Comparison of ENCODE assay signal across 27 mouse cellular contexts in genomic region chr6:137716802-137717201, GRCm38 (mm10). TPM values are rescaled to one million over a fixed set of nuclear protein-coding genes. Genes with fewer than 3 reads are reported as not detected.
DNase-seq lines count a peak whose midpoint lies in the region; ATAC-seq and TF ChIP-seq lines count a peak whose summit lies in the region.
"Had no signal": no experiment of that assay in that cellular context is flagged by ENCODE, and none has a peak within 500 bp of the region (broad histone marks: within the 10 kb centered on the region; RNA-seq: fewer than 3 reads in every experiment).

No protein-coding gene starts in this region.

- no peaks in the 10 kb centered on the region for H3K4me1 ChIP-seq in embryonic facial prominence, embryonic 11.5 days (ENCODE audit: control insufficient read depth, insufficient read depth, low read length)
- H3K4me1 ChIP-seq in embryonic facial prominence, embryonic 10.5 days = peaks cover 4% of the 10 kb centered on the region; the same call in 1 of the 2 replicates
- H3K4me1 ChIP-seq in liver, embryonic 12.5 days = peaks cover 24% of the 10 kb centered on the region
- H3K4me1 ChIP-seq in liver, embryonic 16.5 days (ENCODE audit: control insufficient read depth, low read depth, low read length) = no peaks in the 10 kb centered on the region
- no peaks in the 10 kb centered on the region for H3K4me1 ChIP-seq in stomach, postnatal 0 days (replicated peaks; ENCODE audit: control insufficient read depth, insufficient read depth)
- H3K4me1 ChIP-seq: embryonic facial prominence, embryonic 13.5 days; limb, embryonic 13.5 days; lung, embryonic 15.5 days had no signal

- H3K4me3 ChIP-seq in embryonic facial prominence, embryonic 11.5 days (ENCODE audit: low read depth, low read length) = no peak overlapping the region
- H3K4me3 ChIP-seq in embryonic facial prominence, embryonic 10.5 days = no peak overlapping the region
- H3K4me3 ChIP-seq in liver, embryonic 12.5 days = no peak overlapping the region
- no peak overlapping the region for H3K4me3 ChIP-seq in liver, embryonic 16.5 days (ENCODE audit: low read depth, low read length)
- H3K4me3 ChIP-seq in stomach, postnatal 0 days (ENCODE audit: low read depth, low read length) = no peak overlapping the region
- H3K4me3 ChIP-seq: embryonic facial prominence, embryonic 13.5 days; erythroblast, embryonic 14.5 days; forebrain, embryonic 13.5 days; gastrocnemius, adult 2 months; heart, embryonic 10.5 days; limb, embryonic 13.5 days; lung, embryonic 15.5 days had no signal

- H3K27ac ChIP-seq in embryonic facial prominence, embryonic 11.5 days (replicated peaks; ENCODE audit: low read depth, low read length) = no peak overlapping the region
- H3K27ac ChIP-seq in embryonic facial prominence, embryonic 10.5 days (replicated peaks) = no peak overlapping the region
- no peak overlapping the region for H3K27ac ChIP-seq in liver, embryonic 12.5 days
- no peak overlapping the region for H3K27ac ChIP-seq in liver, embryonic 16.5 days (ENCODE audit: low read length)
- no peak overlapping the region for H3K27ac ChIP-seq in stomach, postnatal 0 days (replicated peaks)
- H3K27ac ChIP-seq: embryonic facial prominence, embryonic 13.5 days; forebrain, embryonic 13.5 days; gastrocnemius, adult 2 months; heart, embryonic 10.5 days; limb, embryonic 13.5 days; lung, embryonic 15.5 days; macrophage had no signal

- H3K9me3 ChIP-seq in embryonic facial prominence, embryonic 11.5 days (replicated peaks; ENCODE audit: control insufficient read depth, low read length) = no peaks in the 10 kb centered on the region
- H3K9me3 ChIP-seq in embryonic facial prominence, embryonic 10.5 days = no peaks in the 10 kb centered on the region
- no peaks in the 10 kb centered on the region for H3K9me3 ChIP-seq in liver, embryonic 12.5 days (replicated peaks)
- no peaks in the 10 kb centered on the region for H3K9me3 ChIP-seq in liver, embryonic 16.5 days (replicated peaks; ENCODE audit: control insufficient read depth, low read length)
- H3K9me3 ChIP-seq in stomach, postnatal 0 days (ENCODE audit: control insufficient read depth, low read length) = no peaks in the 10 kb centered on the region
- H3K9me3 ChIP-seq: embryonic facial prominence, embryonic 13.5 days; forebrain, embryonic 13.5 days; heart, embryonic 10.5 days; limb, embryonic 13.5 days; lung, embryonic 15.5 days had no signal

- no peak overlapping the region for H3K9ac ChIP-seq in embryonic facial prominence, embryonic 11.5 days (replicated peaks; ENCODE audit: low read length)
- no peak overlapping the region for H3K9ac ChIP-seq in liver, embryonic 12.5 days
- H3K9ac ChIP-seq in liver, embryonic 16.5 days (ENCODE audit: low read depth, low read length) = no peak overlapping the region
- no peak overlapping the region for H3K9ac ChIP-seq in stomach, postnatal 0 days (ENCODE audit: low read length)
- H3K9ac ChIP-seq: embryonic facial prominence, embryonic 13.5 days; forebrain, embryonic 13.5 days; limb, embryonic 13.5 days; lung, embryonic 15.5 days had no signal

- no peak for TF ChIP-seq CTCF in stomach, postnatal 0 days (IDR thresholded peaks at IDR 0.05; ENCODE audit: low read depth)

- 64% methylated on average over 5 of the region's 5 CpGs for WGBS in embryonic facial prominence, embryonic 11.5 days
- 63% methylated on average over 5 of the region's 5 CpGs for WGBS in embryonic facial prominence, embryonic 10.5 days
- 25% methylated on average over 5 of the region's 5 CpGs for WGBS in liver, embryonic 12.5 days (ENCODE audit: insufficient replicate concordance)
- 36% methylated on average over 5 of the region's 5 CpGs for WGBS in liver, embryonic 16.5 days (ENCODE audit: insufficient replicate concordance)
- 29% methylated on average over 5 of the region's 5 CpGs for WGBS in stomach, postnatal 0 days

- DNase-seq in embryonic facial prominence, embryonic 11.5 days (ENCODE audit: low spot score) = no peak
- no peak for DNase-seq in embryonic facial prominence, embryonic 10.5 days (ENCODE audit: low spot score)
- DNase-seq in liver = no peak
- DNase-seq in stomach, postnatal 0 days (ENCODE audit: low spot score) = no peak
- no peak for DNase-seq in gastrocnemius, postnatal 10 days
- DNase-seq: adrenal gland, adult 8-10 months; cerebellum, adult 11-12 months; cerebellum, postnatal 10 days; gastrocnemius, adult 2 months; kidney, adult 8-10 months; kidney, postnatal 10 days; right cerebral cortex, postnatal 14 days; spleen, adult 18-20 months; thymus, adult 18-20 months; thymus, postnatal 36 days had no signal

- ATAC-seq in embryonic facial prominence, embryonic 11.5 days (replicated peaks; ENCODE audit: insufficient number of reproducible peaks, low FRiP score, low TSS enrichment, low read depth) = 0 out of 2 replicates have a peak, but pooled peaks have one; percentile 39
- ATAC-seq in liver, embryonic 12.5 days = peak; percentile 35; the same call in 1 of the 2 replicates
- ATAC-seq in liver, embryonic 16.5 days (ENCODE audit: low read depth) = 0 out of 2 replicates have a peak, but pooled peaks have one; percentile 19
- 0 out of 2 replicates have a peak, but pooled peaks have one; percentile 15 for ATAC-seq in stomach, postnatal 0 days (ENCODE audit: low FRiP score, low TSS enrichment)
- ATAC-seq: activated CD4-positive, CD25-positive, alpha-beta regulatory T cell, adult 4 months; forebrain, embryonic 13.5 days; hindbrain, embryonic 16.5 days had no signal

- H3K36me3 ChIP-seq in embryonic facial prominence, embryonic 11.5 days (replicated peaks; ENCODE audit: control insufficient read depth, insufficient read depth, low read depth, low read length) = no peaks in the 10 kb centered on the region
- no peaks in the 10 kb centered on the region for H3K36me3 ChIP-seq in embryonic facial prominence, embryonic 10.5 days (replicated peaks)
- H3K36me3 ChIP-seq in liver, embryonic 12.5 days = no peaks in the 10 kb centered on the region
- H3K36me3 ChIP-seq in liver, embryonic 16.5 days (ENCODE audit: control insufficient read depth, insufficient read depth) = no peaks in the 10 kb centered on the region
- H3K36me3 ChIP-seq in stomach, postnatal 0 days (ENCODE audit: control insufficient read depth, insufficient read depth, low read length) = no peaks in the 10 kb centered on the region
- H3K36me3 ChIP-seq: embryonic facial prominence, embryonic 13.5 days; heart, embryonic 10.5 days; limb, embryonic 13.5 days; lung, embryonic 15.5 days had no signal

- no peak for TF ChIP-seq EP300 in stomach, postnatal 0 days (optimal IDR thresholded peaks at IDR 0.05)

- no peaks in the 10 kb centered on the region for H3K27me3 ChIP-seq in embryonic facial prominence, embryonic 11.5 days (ENCODE audit: control insufficient read depth, insufficient read depth, low read length)
- H3K27me3 ChIP-seq in embryonic facial prominence, embryonic 10.5 days (replicated peaks; ENCODE audit: low read depth, poor library complexity, severe bottlenecking) = no peaks in the 10 kb centered on the region
- no peaks in the 10 kb centered on the region; the same call in 1 of the 2 replicates for H3K27me3 ChIP-seq in liver, embryonic 12.5 days (replicated peaks)
- no peaks in the 10 kb centered on the region for H3K27me3 ChIP-seq in liver, embryonic 16.5 days (ENCODE audit: control insufficient read depth, insufficient read depth, low read depth, low read length)
- no peaks in the 10 kb centered on the region for H3K27me3 ChIP-seq in stomach, postnatal 0 days (ENCODE audit: control insufficient read depth, insufficient read depth, low read length)
- H3K27me3 ChIP-seq: embryonic facial prominence, embryonic 13.5 days; limb, embryonic 13.5 days; lung, embryonic 15.5 days had no signal

- H3K4me2 ChIP-seq in embryonic facial prominence, embryonic 11.5 days (ENCODE audit: low read depth, low read length) = no peak overlapping the region
- H3K4me2 ChIP-seq in liver, embryonic 12.5 days = no peak overlapping the region
- no peak overlapping the region for H3K4me2 ChIP-seq in liver, embryonic 16.5 days (ENCODE audit: low read depth, low read length)
- H3K4me2 ChIP-seq in stomach, postnatal 0 days (replicated peaks; ENCODE audit: low read depth) = no peak overlapping the region
- H3K4me2 ChIP-seq: embryonic facial prominence, embryonic 13.5 days; forebrain, embryonic 13.5 days; limb, embryonic 13.5 days; lung, embryonic 15.5 days; midbrain, embryonic 11.5 days had no signal

RNA-seq across cellular contexts. Expression of gene Strap, which starts 18.1 kb away (rescaled TPM):
- polyA plus RNA-seq in embryonic facial prominence, embryonic 11.5 days (2014; fragmentation: Nextera tagmentation; extraction: Ambion mirVana) = 280 and 283 TPM in 2 replicates
- polyA plus RNA-seq in embryonic facial prominence, embryonic 10.5 days (2016; fragmentation: Nextera tagmentation; extraction: Ambion mirVana) = 221 and 223 TPM in 2 replicates
- 130 and 131 TPM in 2 replicates for polyA plus RNA-seq in liver, embryonic 12.5 days (2016; fragmentation: Nextera tagmentation; extraction: Ambion mirVana)
- 58.8 and 63.8 TPM in 2 replicates for polyA plus RNA-seq in liver, embryonic 16.5 days (2015; fragmentation: Nextera tagmentation; extraction: Ambion mirVana)
- 74.9 and 77.7 TPM in 2 replicates for polyA plus RNA-seq in stomach, postnatal 0 days (2015; fragmentation: Nextera tagmentation; extraction: Ambion mirVana)
- total RNA-seq in gastrocnemius, postnatal 10 days (2021) = 10 to 100 TPM; 91.5 to 92.5 TPM

RNA-seq across cellular contexts. Expression of gene Dera, which starts 37.5 kb away (rescaled TPM):
- 64.7 and 74.5 TPM in 2 replicates for polyA plus RNA-seq in embryonic facial prominence, embryonic 11.5 days (2014; fragmentation: Nextera tagmentation; extraction: Ambion mirVana)
- 72.3 and 80.2 TPM in 2 replicates for polyA plus RNA-seq in embryonic facial prominence, embryonic 10.5 days (2016; fragmentation: Nextera tagmentation; extraction: Ambion mirVana)
- polyA plus RNA-seq in liver, embryonic 12.5 days (2016; fragmentation: Nextera tagmentation; extraction: Ambion mirVana) = 60.1 and 63.6 TPM in 2 replicates
- 38.9 and 40.6 TPM in 2 replicates for polyA plus RNA-seq in liver, embryonic 16.5 days (2015; fragmentation: Nextera tagmentation; extraction: Ambion mirVana)
- 47.1 and 49.4 TPM in 2 replicates for polyA plus RNA-seq in stomach, postnatal 0 days (2015; fragmentation: Nextera tagmentation; extraction: Ambion mirVana)
- 10 to 100 TPM; 12.7 to 14.5 TPM for total RNA-seq in gastrocnemius, postnatal 10 days (2021)
